Mouse (Mus musculus) left cerebral cortex, adult 11 months (tissue): ENCODE measurements around the gene Arhgef18.

Experiments used
- DNase-seq: peaks from one replicate; pipeline ENCODE4 v3.0.0; 2022; ENCODE audit warnings: low spot score

Gene Arhgef18

GRCm38 (mm10) chr8:3463248-3463647 lies 70.4 kb downstream of the Arhgef18 start:
- DNase-seq = no peak

- DNase-seq = no peak
Observed at GRCm38 (mm10) chr8:3464309-3464708, 71.5 kb downstream of the Arhgef18 start.

DNA sequence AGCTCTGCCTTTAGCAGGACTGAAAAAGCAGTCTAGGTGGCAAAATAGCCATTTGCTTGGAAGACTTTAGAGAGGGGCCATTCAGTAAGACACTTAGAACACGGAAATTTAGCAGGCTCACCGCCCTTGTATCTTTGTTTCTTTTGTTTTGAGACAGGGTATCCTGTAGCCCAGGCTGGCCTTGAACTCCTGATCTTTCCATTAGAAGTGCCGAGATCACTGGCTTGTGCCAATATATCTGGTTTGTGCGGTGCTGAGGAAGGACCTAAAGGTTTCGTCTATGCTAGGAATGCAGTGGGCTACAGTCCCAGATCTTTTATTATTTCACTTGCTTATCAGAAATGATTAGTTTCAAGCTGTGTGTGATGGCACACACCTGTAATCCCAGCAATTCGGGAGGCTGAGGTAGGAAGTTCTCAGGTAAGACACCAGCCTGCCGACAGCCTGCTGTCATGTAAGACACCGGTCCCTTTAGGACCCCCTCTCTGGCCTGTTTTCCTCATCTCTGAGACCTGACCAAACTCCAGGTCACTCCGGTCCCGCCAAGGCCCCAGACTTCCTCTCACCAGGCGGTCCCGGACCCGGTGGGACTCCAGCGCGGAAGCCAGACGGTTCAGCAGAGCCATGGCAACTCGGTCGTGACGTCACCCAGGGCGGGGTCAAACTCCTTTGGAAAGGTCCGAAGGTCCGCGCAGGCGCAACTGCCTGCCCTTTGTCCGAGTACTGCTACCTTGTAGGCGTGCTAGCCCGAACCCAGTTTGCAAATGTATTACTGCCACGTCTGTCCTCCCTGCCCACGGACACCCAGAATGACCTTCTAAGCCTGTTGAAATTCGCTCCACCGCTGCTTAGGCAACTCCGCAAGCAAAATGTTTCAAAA lies 74.4 kb downstream of the Arhgef18 start, which contains the start of gene Pex11g:
Gene Pex11g (minus strand): TSS at position 675 of the 880 bp plus-strand sequence.
- peak; percentile 79 for DNase-seq

GRCm38 (mm10) chr8:3467886-3468545 lies 75.2 kb downstream of the Arhgef18 start:
- no peak for DNase-seq

DNA sequence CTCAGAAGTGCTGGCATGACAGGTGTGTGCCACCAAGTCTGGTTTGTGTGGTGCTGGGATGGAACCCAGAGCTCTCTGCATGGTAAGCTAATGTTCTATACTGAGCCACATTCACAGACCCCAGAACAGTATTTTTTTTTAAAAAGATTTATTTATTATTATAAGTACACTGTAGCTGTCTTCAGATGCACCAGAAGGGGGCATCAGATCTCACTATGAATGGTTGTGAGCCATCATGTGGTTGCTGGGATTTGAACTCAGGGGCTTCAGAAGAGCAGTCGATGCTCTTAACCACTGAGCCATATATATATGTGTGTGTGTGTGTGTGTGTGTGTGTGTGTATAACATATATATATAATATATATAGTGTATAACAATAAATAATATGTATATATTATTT lies 76.0 kb downstream of the Arhgef18 start:
- DNase-seq = no peak

DNA sequence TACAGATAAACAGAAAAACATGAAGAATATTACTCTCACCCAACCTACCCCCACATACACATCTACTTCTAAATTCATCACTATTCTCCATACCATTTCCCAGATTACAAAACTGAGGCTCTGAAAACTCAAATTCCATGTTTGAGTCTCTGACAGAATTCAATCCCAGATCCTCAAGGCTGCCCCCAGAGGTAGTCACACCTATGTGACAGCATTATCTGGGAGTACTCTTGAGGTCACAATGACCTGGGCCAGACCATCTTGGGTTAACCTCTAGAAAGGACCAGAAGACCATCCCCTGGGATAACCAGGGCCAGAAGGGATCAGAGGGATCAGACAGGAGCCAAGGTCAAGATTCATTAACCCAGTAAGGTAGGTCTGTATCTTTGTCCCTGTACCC lies 77.8 kb downstream of the Arhgef18 start, which contains the start of gene Tex45:
Gene Tex45 (plus strand): TSS at position 301 of the 400 bp plus-strand sequence.
- no peak for DNase-seq

DNA sequence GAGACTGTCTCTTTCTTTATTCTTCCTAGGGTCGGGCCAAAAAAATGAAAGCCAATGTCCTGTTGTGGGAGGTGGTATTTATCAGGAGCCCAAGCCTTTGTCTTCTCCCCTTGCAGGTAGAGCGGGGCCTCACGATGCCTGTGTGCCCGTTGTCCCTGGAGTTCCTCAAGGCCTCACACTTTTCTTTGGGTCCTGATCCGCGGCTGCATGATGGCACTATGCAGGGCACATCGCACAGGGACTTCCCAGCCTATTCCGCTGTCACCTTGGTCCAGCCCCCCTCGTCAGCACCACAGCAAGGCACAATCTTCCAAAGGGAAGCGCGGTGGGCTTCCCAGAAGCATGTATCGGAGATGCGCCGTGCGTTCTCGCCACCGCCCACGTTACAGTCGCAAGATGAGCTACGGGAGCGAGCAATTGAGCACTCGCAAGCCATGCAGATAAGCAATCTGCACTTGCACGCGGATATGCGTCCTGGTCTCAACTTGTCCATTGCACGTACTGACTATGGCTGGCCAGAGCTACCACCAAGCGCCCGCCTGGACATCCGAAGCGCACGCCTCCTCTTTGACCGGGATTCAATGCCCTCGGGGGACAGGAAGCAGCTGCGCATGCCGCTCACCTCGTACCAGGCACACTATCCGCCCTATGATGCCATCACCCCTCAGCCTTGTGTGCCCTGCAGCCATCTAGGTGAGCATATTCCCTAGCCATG lies 83.1 kb downstream of the Arhgef18 start:
- no peak for DNase-seq

DNA sequence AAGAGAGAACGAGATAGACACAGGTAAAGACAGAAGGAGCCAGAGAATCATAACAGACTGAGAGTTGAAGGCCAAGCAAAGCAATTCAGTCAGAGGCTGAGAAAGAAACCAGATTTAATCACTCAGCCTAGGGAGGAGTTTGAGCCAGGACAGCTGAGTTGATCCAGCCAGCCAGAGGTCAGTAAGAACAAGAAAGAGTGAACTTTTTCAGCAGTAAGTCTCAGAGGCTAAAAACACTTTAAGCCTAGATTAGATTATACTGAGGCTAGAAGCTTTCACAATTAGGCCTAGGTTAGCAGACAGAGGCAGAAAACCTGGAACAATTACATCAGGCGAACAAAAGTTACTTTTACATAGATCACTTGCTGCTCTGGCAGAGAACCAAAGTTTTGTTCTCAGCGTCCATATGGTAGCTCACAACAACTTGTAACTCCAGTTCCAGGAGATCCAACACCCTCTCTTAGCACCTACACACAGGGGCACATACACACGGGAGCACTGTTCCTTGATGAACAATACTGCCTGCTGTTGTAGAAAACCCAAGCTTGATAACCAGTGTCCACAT lies 87.5 kb downstream of the Arhgef18 start:
- no peak for DNase-seq

- DNase-seq = no peak
Observed at GRCm38 (mm10) chr8:3481605-3482004, 88.8 kb downstream of the Arhgef18 start.

DNA sequence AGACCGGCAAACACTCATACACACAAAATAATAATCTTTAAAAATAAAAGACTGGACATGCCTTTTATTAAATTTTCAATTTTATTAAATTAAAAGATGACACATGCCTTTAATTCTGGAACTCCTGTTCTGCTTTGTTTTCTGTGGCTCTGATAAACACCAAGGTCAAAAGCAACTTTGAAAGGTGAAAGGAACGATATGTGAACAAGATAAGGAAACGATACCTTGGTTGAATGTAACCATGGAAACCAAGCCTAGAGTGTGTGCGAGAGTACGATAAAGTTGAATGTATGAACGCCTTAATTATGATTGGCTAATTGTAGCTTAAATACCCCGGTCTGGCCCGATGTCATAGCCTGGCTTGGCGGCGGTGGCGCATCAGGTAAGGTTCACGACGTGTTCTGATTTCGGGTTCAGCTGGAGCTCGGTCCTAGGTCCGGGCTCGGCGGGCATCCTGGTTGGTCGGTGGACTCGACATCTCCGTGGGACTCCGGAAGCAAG lies 89.5 kb downstream of the Arhgef18 start:
- DNase-seq = no peak

- no peak for DNase-seq
Observed at GRCm38 (mm10) chr8:3483546-3483945, 90.7 kb downstream of the Arhgef18 start.

GRCm38 (mm10) chr8:3485192-3485591 lies 92.4 kb downstream of the Arhgef18 start:
- no peak for DNase-seq

DNA sequence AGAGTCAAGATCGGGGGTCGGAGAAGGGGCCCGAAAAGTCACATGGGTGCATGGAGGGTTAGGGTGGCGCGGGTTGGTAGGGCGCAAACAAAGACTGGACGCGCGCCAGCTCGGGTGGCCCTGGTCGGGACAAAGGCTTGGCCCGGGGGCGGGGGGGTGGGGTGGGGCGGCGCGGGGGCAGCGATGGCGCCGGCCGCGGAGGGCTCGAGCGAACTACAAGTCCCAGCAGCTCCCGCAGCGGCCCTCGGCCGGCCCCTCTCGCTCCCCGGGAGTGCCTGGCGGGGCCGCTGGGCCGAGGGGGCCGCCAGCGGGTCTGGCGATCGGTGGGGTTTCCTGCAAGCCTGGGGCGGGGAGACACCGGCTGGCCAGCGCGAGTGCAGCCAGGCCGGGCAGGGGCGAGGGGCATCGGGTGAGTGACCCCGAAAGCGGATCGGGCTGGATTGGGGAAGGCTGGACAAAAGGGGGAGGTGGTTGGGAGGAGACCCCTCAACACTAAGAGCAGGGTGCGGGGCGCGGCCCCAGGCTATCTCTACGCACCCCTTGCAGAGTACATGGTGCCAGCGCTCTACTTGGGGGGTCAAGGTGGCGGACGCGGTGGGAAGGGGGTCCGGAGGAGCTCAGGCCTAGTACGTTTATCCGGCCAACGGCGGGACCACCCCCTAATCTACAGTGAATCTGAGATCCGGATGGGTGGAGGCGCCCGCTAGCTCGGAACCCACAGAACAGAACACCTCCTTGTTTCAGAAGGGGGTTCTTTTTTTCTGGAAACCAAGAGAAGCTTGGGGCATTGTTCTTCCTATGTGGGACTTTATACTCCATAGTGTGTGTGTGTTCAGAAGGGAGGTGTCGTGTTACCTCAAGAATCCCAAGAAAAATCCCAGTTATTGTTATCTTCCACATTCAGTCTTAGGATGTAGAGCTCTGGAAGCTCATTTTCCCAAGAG lies 100.4 kb downstream of the Arhgef18 start, which contains the start of gene Zfp358:
Gene Zfp358 (plus strand): TSS at position 238 of the 944 bp plus-strand sequence.
- DNase-seq = no peak

DNA sequence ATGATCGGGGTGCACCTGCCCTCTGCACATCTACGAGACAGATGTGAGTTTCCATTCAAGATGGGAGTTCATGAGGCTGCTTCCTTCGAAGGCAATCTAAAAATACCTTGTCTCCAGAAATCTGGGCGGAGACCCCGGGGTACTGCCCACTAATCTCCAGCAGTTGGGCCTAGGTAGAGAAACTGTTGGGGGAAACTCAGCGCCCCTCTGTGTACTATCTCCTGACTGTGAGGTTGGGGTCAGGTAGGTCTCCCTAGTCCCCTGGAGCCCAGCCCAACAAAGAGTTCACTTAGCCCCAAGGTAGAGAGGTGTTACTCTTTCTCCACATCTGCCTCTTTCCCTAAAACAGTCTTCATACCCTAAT lies 101.0 kb downstream of the Arhgef18 start:
- no peak for DNase-seq

DNA sequence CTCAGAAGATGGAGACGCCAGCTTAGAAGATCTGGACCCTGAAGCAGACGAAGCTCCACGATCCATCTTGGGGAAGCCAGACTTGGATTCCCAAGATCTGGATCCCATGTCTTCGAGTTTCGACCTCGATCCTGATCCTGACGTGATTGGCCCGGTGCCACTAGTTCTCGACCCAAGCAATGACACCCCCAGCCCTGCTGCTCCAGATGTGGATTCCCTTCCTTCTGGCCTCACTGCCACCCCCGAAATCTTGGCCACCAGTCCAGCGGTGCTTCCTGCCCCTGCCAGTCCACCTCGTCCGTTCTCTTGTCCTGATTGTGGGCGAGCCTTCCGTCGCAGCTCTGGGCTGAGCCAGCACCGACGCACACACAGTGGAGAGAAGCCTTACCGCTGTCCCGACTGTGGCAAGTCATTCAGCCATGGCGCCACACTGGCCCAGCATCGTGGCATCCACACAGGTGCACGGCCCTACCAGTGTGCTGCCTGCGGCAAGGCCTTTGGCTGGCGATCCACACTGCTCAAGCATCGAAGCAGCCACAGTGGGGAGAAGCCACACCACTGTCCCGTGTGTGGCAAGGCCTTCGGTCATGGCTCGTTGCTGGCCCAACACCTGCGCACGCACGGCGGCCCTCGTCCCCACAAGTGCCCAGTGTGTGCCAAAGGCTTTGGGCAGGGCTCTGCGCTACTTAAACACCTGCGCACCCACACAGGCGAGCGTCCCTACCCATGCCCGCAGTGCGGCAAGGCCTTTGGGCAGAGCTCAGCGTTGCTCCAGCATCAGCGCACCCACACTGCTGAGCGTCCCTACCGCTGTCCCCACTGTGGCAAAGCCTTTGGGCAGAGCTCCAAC lies 103.0 kb downstream of the Arhgef18 start:
- DNase-seq = no peak

GRCm38 (mm10) chr8:3496428-3496748 lies 103.6 kb downstream of the Arhgef18 start:
- no peak for DNase-seq

- no peak for DNase-seq
Observed at GRCm38 (mm10) chr8:3498583-3498982, 105.8 kb downstream of the Arhgef18 start.

- no peak for DNase-seq
Observed at GRCm38 (mm10) chr8:3499751-3500150, 106.9 kb downstream of the Arhgef18 start.

DNA sequence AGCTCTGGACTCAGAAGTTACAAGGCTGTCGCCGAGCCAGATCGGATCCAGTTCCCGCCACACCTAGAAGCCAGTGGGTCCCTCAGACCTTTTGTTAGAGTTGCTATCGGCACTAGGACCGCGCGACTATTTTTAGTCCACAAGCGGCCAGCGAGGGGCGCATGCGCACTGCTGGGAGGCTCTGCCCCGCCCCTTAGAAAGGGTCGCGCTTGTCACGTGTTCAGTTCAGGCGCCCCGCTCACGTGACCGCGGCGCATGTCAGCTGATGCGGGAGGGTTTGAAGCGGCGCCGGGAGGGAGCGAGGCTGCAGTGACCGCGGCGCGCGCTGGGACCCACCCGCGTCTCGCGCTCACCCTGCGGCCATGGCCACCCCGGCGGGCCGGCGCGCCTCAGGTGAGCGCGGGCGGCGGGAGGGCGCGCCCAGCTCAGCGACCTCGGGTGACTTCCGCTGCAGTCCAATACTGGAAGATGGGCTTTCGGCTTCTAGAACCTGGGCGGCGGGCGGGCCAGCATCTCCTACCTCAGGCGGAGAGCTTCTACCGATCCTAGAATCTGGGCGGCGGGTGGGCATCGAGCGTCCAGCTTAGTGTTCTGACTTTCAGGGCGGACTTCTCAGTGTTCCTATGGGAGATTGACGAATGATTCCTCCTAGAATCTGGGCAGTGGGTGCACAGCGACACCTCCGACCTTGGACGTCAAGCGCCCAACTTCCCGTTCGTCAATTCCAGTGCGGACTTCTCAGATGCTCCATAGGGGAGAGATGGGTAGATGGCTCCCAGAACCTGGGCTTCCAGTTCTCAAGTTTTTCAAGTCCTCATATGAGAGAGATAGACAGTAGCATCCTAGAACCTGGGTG lies 107.7 kb downstream of the Arhgef18 start, which contains the start of gene Mcoln1:
Gene Mcoln1 (plus strand): TSS at position 223 of the 856 bp plus-strand sequence.
- DNase-seq = peak; percentile 97
